ENCODE assay signal across 10 mouse cellular contexts in the genomic region with DNA sequence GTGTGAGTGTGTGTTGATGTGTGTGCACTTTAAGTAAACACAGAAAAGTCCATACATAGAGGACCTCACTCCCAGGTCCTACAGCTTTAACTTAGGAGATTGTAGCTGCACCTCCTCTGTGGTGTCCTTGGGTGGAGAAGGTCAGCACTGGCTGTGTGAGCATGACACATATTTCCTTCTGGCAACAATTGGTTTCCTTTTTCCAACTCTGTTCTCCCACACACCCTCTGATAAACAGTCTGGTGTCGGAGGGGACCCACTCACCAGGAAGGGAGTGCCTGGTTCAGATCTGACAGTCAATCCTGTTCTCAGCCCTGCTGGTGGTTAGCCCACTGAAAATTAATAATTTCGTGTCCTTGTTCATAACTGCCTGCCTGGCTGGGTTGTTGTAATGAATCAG.
DNase-seq lines count a peak whose midpoint lies in the region; ATAC-seq and TF ChIP-seq lines count a peak whose summit lies in the region.
"Had no signal": no experiment of that assay in that cellular context is flagged by ENCODE, and none has a peak within 500 bp of the region (broad histone marks: within the 10 kb centered on the region; RNA-seq: fewer than 3 reads in every experiment).

No protein-coding gene starts in this region.

- no peak overlapping the region for H3K9ac ChIP-seq in liver, postnatal 0 days (replicated peaks)
- H3K9ac ChIP-seq: liver, embryonic 13.5 days had no signal

- peak; percentile 60 for DNase-seq in adrenal gland, adult 8-10 months
- DNase-seq in heart, postnatal 36 days: peak; percentile 14 to 21
- no peak for DNase-seq in liver, postnatal 0 days
- DNase-seq in gastrocnemius, postnatal 10 days: no peak
- DNase-seq in yolk sac, embryonic 10.5 days (ENCODE audit: low spot score): no peak
- DNase-seq in left cerebral cortex, adult 8-10 months (ENCODE audit: low spot score in 2 of 2): no peak
- DNase-seq in right cerebral cortex, postnatal 36 days (ENCODE audit: low spot score in 2 of 2): no peak
- DNase-seq: liver, embryonic 13.5 days had no signal

- H3K36me3 ChIP-seq in liver, postnatal 0 days (replicated peaks; ENCODE audit: insufficient read depth, low read length): no peaks in the 10 kb centered on the region
- H3K36me3 ChIP-seq: G1E; liver, embryonic 13.5 days had no signal

- no peak for TF ChIP-seq EP300 in liver, postnatal 0 days (IDR thresholded peaks at IDR 0.05; ENCODE audit: low read depth)

- ATAC-seq in liver, postnatal 0 days: 0 out of 2 replicates have a peak, but pooled peaks have one; percentile 19

- H3K4me1 ChIP-seq in cortical plate, adult 2 months (ENCODE audit: control insufficient read depth, insufficient read depth, low read length): no peaks in the 10 kb centered on the region
- H3K4me1 ChIP-seq in liver, postnatal 0 days (ENCODE audit: insufficient read depth): no peaks in the 10 kb centered on the region
- H3K4me1 ChIP-seq: liver, embryonic 13.5 days had no signal

- WGBS in liver, postnatal 0 days (ENCODE audit: insufficient replicate concordance): 38% methylated on average over 2 of the region's 2 CpGs

- peak overlapping the region; percentile 70; the same call in 1 of the 2 replicates for H3K27ac ChIP-seq in cortical plate, adult 2 months (ENCODE audit: insufficient read depth, low read length)
- no peak overlapping the region for H3K27ac ChIP-seq in liver, postnatal 0 days (ENCODE audit: low read depth)
- H3K27ac ChIP-seq: liver, embryonic 13.5 days had no signal

- no peak for TF ChIP-seq POLR2A in cortical plate, adult 2 months (IDR thresholded peaks at IDR 0.05; ENCODE audit: extremely low read depth, insufficient read depth, low read length)

- H3K9me3 ChIP-seq in liver, postnatal 0 days (ENCODE audit: low read length): no peaks in the 10 kb centered on the region
- H3K9me3 ChIP-seq: G1E; liver, embryonic 13.5 days had no signal

- no peak overlapping the region for H3K4me3 ChIP-seq in cortical plate, adult 2 months (ENCODE audit: insufficient read depth, low read length)
- no peak overlapping the region for H3K4me3 ChIP-seq in liver, postnatal 0 days (ENCODE audit: low read depth, low read length)
- H3K4me3 ChIP-seq: liver, embryonic 13.5 days had no signal

- H3K4me2 ChIP-seq in liver, postnatal 0 days (ENCODE audit: low read depth, low read length): no peak overlapping the region
- H3K4me2 ChIP-seq: liver, embryonic 13.5 days had no signal

- no peaks in the 10 kb centered on the region for H3K27me3 ChIP-seq in liver, postnatal 0 days (ENCODE audit: insufficient read depth, low read length)
- H3K27me3 ChIP-seq: liver, embryonic 13.5 days had no signal

- intact Hi-C loops in heart, postnatal 36 days (cut with DNase I): no loop called here

- TF ChIP-seq CTCF in cortical plate, adult 2 months (IDR thresholded peaks at IDR 0.05; ENCODE audit: extremely low read depth, insufficient read depth, low read length): no peak
- TF ChIP-seq CTCF in liver, postnatal 0 days (IDR thresholded peaks at IDR 0.05; ENCODE audit: low read depth): no peak

Comparison
In these comparisons a context has a peak if more than half of its experiments do, and no peak if none do; other contexts are left out.
1. DNase-seq: peak in adrenal gland, adult 8-10 months (single experiment) and heart, postnatal 36 days (2 of 2); none in liver, postnatal 0 days (single experiment), gastrocnemius, postnatal 10 days (single experiment), yolk sac, embryonic 10.5 days (single experiment), left cerebral cortex, adult 8-10 months (0 of 2) and right cerebral cortex, postnatal 36 days (0 of 2).